Mouse (Mus musculus) forebrain, embryonic 12.5 days (tissue): ENCODE measurements around the gene B4galt2. TPM values are rescaled to one million over a fixed set of nuclear protein-coding genes. Genes with fewer than 3 reads are reported as not detected.

Source experiments
- ATAC-seq: fragments of 200-750 bp; cut with Nextera tagmentation; 2 replicates; pipeline ENCODE4 v1.8.0; 2017; ENCODE audit warnings: moderate TSS enrichment; ENCODE audit not compliant: low FRiP score
- H3K27ac ChIP-seq: fragments of 300-500 bp; sonication (generic); 2 replicates; pipeline ENCODE4 v1.5.1; 2016; ENCODE audit warnings: mild to moderate bottlenecking
- H3K27me3 ChIP-seq: fragments of 300-500 bp; sonication (generic); 2 replicates; pipeline ENCODE4 v1.6.1; 2016; ENCODE audit warnings: mild to moderate bottlenecking
- H3K36me3 ChIP-seq: fragments of 300-500 bp; sonication (generic); replicated peaks from 2 replicates; pipeline ENCODE4 v1.6.1; 2016; ENCODE audit warnings: mild to moderate bottlenecking
- H3K4me1 ChIP-seq: fragments of 300-500 bp; sonication (generic); 2 replicates; pipeline ENCODE4 v1.6.1; 2016
- H3K4me2 ChIP-seq: fragments of 300-500 bp; sonication (generic); 2 replicates; pipeline ENCODE4 v1.6.1; 2016; ENCODE audit warnings: mild to moderate bottlenecking, moderate library complexity
- H3K4me3 ChIP-seq: fragments of 300-500 bp; sonication (generic); replicated peaks from 2 replicates; pipeline ENCODE4 v1.5.1; 2016; ENCODE audit warnings: mild to moderate bottlenecking
- H3K9ac ChIP-seq: fragments of 300-500 bp; sonication (generic); 2 replicates; pipeline ENCODE4 v1.6.1; 2016; ENCODE audit warnings: mild to moderate bottlenecking
- H3K9me3 ChIP-seq: fragments of 300-500 bp; sonication (generic); 2 replicates; pipeline ENCODE4 v1.6.1; 2016
- WGBS: fragments of 180-500 bp; shearing (Covaris S2); methylation state at CpG from one replicate; pipeline ENCODE4 v1.1.7; 2016; 5-methylcytosine and 5-hydroxymethylcytosine counted together
- polyA plus RNA-seq: library from polyadenylated mRNA; unstranded; fragments of >200 nt; fragmentation: Nextera tagmentation; extraction: Ambion mirVana; gene quantifications from 2 replicates; pipeline ENCODE4 v1.2.1, GENCODE M21; 2016

The B4galt2 gene
- polyA plus RNA-seq, 1 experiment from 2014 or later = 36.4 TPM

DNA sequence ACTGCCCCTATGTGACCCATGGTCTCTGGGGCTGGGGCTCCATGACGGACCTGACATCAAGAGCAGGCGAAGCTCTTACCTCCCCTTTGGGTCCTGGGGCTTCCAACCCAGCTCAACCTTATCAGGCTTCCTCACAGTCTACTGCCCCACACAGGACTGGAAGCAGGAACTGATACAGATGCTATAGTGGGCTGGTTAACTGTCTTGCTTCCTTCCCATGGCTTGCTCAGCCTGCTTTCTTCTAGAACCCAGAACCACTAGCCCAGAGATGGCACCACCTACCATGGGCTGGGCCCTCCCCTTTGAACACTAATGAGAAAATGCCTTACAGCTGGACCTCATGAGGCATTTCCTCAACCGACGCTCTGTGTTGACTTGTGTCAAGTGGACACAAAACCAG, 34.1 kb upstream of the B4galt2 start:
- no peak overlapping the region for H3K27ac ChIP-seq
- no peak for ATAC-seq
- H3K4me1 ChIP-seq = peaks cover 26% of the 10 kb centered on the region
- no peaks in the 10 kb centered on the region for H3K27me3 ChIP-seq
- H3K9ac ChIP-seq = no peak overlapping the region
- H3K4me3 ChIP-seq = no peak overlapping the region
- no peaks in the 10 kb centered on the region for H3K36me3 ChIP-seq
- no peak overlapping the region for H3K4me2 ChIP-seq
- WGBS = 86% methylated on average over 4 of the region's 4 CpGs
- no peaks in the 10 kb centered on the region for H3K9me3 ChIP-seq

DNA sequence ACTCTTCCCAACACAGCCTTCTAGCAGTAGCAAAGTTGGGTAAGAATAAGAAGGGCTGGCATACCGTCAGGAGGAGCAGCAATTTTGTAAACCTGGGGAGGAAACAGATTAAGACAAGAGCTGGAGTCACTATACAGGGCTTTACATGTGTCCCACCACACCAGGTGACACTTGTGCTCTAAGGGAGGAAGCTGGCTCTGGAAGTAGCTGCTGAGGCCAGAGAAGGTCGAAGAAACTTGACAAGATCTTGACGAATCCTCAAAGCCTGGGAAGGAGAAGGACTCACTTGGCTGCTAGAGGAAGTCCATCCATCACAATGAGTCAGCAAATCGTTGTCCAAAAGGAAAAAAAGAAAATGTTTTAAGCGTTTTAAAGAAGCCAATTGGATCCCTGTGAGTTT, 33.1 kb upstream of the B4galt2 start:
- Histone ChIP-seq H3K4me1 (peaks cover 35% of the 10 kb centered on the region), H3K27ac (no peak overlapping the region), H3K4me2 (peak overlapping the region; percentile 100; the same call in 1 of the 2 replicates), H3K27me3 (no peaks in the 10 kb centered on the region), H3K9ac (no peak overlapping the region), H3K36me3 (peaks cover 10% of the 10 kb centered on the region), H3K4me3 (no peak overlapping the region), H3K9me3 (no peaks in the 10 kb centered on the region)
- ATAC-seq = no peak
- 91% methylated on average over 5 of the region's 5 CpGs for WGBS

DNA sequence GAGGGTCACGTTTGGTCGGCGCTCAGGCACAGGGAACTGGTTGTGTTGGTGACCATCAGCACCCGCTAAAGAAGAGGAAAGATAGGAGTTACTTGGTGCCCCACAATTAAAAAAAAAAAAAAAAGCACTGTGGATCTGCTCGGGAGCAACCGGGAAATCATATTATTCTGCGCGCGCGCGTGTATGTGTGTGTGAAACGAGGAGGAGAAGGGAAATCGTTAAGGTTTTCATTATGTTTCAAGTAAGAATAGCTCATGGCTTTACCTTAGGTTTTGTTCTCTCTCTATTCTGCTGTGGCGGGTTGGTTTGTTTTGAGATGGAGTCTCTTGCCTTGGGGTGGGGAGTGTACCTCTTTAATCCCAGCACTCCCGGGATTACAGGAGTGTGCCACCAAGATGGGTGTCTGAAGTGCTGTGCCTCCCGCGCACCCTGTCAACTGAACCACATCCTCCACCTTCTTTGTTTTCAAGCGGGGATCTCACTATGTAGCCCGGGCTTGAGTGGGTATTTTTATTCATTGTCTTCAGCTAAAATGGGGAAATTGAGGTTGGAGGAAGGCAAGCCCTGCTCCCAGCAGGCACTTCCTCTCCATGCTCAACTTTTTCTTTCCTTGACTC, 32.3 kb upstream of the B4galt2 start:
- Histone ChIP-seq H3K4me2 (peak overlapping the region; percentile 100), H3K9ac (peak overlapping the region; percentile 89), H3K27me3 (no peaks in the 10 kb centered on the region), H3K4me1 (peaks cover 40% of the 10 kb centered on the region), H3K27ac (no peak overlapping the region), H3K36me3 (peaks cover 17% of the 10 kb centered on the region), H3K9me3 (no peaks in the 10 kb centered on the region), H3K4me3 (peak overlapping the region; percentile 78)
- WGBS = 7% methylated on average over 19 of the region's 19 CpGs
- ATAC-seq = no peak

DNA sequence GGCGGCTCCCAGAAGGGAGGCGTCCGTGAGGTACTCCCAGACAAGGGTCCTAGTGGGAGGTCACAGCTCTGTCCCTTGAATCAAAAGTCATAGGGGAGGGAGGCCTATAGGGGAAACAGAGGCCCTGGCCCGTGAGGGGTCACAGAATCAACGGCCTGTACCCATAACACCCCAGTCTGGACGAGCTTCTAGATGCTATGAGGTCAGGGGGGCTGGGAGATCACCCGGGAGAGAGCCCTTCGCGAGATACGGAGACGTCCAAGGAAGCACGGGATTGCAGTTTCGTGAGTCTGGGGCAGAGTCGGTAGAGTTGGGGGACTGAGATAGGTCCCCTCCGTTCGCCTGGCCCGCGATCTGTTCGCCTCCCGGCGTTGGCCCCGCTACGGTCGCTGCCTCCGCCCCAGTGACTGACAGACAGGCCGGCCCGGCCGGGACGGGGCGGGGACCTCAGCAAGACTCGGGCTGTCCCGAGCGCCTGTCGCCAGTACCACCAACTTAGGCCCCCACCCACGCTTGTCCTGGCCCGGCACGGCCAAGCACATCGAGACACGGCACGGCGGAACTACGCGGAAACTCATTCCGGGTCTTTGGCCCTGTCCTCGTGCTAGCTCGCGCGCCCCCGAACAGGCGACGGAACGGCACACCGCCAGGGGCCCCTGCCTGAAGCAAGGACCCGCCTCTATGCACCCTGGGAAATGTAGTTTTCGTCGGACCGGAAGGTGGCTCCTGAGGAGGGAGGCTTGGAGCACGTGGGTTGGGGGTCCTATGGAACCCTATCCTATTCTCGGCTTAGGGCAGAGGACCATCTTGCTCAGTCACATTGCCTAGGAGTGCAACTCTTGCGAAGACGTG, 31.5 kb upstream of the B4galt2 start, which contains the start of gene Ipo13:
TSS of gene Ipo13 (minus strand) at position 409 of the 852 bp plus-strand sequence.
- H3K36me3 ChIP-seq = peaks cover 24% of the 10 kb centered on the region
- H3K4me3 ChIP-seq = peak within 1 kb of the TSS; percentile 78
- peaks cover 47% of the 10 kb centered on the region for H3K4me1 ChIP-seq
- peak within 1 kb of the TSS; percentile 89 for H3K9ac ChIP-seq
- no peaks in the 10 kb centered on the region for H3K27me3 ChIP-seq
- peak; percentile 97 for ATAC-seq
- WGBS = under 1% methylated on average over 61 of the region's 61 CpGs
- H3K9me3 ChIP-seq = no peaks in the 10 kb centered on the region
- peak within 1 kb of the TSS; percentile 100 for H3K4me2 ChIP-seq
- H3K27ac ChIP-seq = peak within 1 kb of the TSS; percentile 79

DNA sequence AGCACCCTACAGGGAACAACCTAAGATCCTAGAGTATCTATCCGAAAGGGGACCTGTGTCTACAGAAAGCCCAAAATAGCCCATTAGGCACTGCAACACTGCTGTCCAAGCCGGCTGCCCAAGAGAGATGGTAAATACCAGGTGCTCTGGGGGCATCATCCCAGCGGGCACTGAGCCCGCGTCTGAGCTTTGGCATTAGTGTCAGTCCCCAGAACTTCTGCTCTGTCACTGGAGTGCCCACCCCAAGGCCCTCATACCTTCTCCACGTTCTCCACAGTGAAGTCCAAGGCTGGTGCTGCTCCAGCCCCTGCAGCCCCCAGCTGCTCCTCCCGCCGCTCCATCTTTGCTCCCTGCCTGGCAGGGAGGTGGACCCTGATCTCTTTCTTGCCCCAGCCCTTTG, 30.7 kb upstream of the B4galt2 start:
- H3K4me2 ChIP-seq = peak overlapping the region; percentile 100
- H3K9ac ChIP-seq = peak overlapping the region; percentile 89
- H3K27ac ChIP-seq = no peak overlapping the region
- H3K27me3 ChIP-seq = no peaks in the 10 kb centered on the region
- ATAC-seq = no peak
- H3K4me1 ChIP-seq = peaks cover 55% of the 10 kb centered on the region
- WGBS = 19% methylated on average over 8 of the region's 8 CpGs
- H3K36me3 ChIP-seq = peaks cover 27% of the 10 kb centered on the region
- H3K9me3 ChIP-seq = no peaks in the 10 kb centered on the region
- peak overlapping the region; percentile 78 for H3K4me3 ChIP-seq

DNA sequence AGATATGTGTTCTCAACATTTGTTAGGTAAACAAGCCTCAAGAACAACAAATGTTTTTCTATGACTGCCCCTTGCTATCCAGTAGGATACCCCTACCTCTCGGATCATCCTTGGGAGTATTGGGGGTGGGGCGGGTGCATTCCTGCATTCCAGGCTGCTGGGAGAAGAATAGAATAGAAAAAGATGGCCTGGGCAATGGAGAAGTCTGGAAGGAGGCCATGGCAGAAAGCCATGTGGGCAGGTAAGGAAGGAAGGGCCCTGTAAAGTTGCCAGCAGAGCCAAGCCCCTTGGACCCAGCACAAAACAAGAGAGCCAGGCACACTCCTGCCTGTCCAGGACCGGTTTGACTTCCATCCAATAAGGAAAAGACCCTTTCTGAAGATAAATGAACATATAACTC, 30.1 kb upstream of the B4galt2 start:
- 65% methylated on average over 3 of the region's 3 CpGs for WGBS
- H3K9ac ChIP-seq = peak overlapping the region; percentile 89
- H3K4me1 ChIP-seq = peaks cover 61% of the 10 kb centered on the region
- H3K36me3 ChIP-seq = peaks cover 27% of the 10 kb centered on the region
- peak overlapping the region; percentile 78 for H3K4me3 ChIP-seq
- ATAC-seq = no peak
- no peaks in the 10 kb centered on the region for H3K27me3 ChIP-seq
- H3K4me2 ChIP-seq = peak overlapping the region; percentile 100
- no peaks in the 10 kb centered on the region for H3K9me3 ChIP-seq
- no peak overlapping the region for H3K27ac ChIP-seq

DNA sequence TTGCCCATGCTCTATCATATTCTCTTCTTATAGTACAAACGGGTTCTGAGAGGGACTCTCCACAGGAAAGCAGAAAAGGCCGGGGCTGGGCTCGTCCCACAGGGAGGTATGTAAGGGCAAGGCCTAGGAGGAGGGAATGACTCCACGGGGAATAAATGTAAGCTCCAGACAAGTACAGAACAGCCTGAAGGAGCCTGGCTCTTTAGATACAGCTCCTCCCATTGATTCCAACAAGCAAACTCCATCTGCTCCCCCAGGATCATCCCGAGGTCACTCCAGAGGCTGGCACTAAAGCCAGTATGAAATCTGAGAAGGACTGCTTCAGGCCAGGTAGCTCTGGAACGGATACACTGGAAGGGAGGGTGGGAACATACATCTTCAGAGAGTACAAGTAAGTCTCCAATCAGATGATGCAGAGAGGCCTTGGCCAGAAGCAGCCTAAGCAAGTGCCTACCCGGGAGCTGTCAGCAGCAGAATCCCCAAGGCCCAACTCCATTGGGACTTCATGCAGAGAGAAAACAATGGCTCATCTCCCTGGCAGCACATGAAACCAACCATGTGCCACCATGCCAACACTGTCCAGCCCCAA, 29.5 kb upstream of the B4galt2 start:
- Histone ChIP-seq H3K4me1 (peaks cover 67% of the 10 kb centered on the region), H3K27me3 (no peaks in the 10 kb centered on the region), H3K36me3 (peaks cover 28% of the 10 kb centered on the region), H3K9me3 (no peaks in the 10 kb centered on the region), H3K9ac (peak overlapping the region; percentile 89; the same call in 1 of the 2 replicates), H3K27ac (no peak overlapping the region), H3K4me2 (peak overlapping the region; percentile 100), H3K4me3 (peak overlapping the region; percentile 78; the same call in 1 of the 2 replicates)
- 80% methylated on average over 7 of the region's 7 CpGs for WGBS
- no peak for ATAC-seq

DNA sequence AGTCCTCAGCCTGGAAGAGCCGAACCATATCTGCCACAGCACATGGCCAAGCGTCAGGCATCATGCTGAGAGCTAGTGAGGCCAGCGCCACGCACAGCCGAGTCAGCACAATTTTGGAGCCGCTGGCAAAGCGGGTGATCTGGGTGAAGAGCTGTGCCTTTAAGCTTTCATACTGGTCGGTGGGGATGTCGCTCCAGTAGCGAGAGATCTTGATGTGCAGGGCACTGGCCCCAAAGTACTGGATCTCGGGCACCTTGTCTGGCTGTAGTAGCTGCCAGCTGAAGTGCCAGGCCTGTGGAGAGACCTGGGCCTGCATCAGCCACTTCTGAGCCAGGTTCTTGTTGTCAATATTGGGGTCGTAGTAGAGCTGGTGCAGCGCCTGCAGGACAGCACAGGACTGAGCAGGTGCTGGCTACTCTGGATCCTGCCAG, 28.9 kb upstream of the B4galt2 start:
- H3K36me3 ChIP-seq = peaks cover 29% of the 10 kb centered on the region
- no peak overlapping the region for H3K4me2 ChIP-seq
- no peaks in the 10 kb centered on the region for H3K27me3 ChIP-seq
- ATAC-seq = no peak
- no peak overlapping the region for H3K9ac ChIP-seq
- peaks cover 69% of the 10 kb centered on the region for H3K4me1 ChIP-seq
- no peaks in the 10 kb centered on the region for H3K9me3 ChIP-seq
- H3K4me3 ChIP-seq = no peak overlapping the region
- 0 out of 2 replicates have a peak overlapping the region, but pooled peaks have one; percentile 5 for H3K27ac ChIP-seq
- WGBS = 96% methylated on average over 13 of the region's 13 CpGs

DNA sequence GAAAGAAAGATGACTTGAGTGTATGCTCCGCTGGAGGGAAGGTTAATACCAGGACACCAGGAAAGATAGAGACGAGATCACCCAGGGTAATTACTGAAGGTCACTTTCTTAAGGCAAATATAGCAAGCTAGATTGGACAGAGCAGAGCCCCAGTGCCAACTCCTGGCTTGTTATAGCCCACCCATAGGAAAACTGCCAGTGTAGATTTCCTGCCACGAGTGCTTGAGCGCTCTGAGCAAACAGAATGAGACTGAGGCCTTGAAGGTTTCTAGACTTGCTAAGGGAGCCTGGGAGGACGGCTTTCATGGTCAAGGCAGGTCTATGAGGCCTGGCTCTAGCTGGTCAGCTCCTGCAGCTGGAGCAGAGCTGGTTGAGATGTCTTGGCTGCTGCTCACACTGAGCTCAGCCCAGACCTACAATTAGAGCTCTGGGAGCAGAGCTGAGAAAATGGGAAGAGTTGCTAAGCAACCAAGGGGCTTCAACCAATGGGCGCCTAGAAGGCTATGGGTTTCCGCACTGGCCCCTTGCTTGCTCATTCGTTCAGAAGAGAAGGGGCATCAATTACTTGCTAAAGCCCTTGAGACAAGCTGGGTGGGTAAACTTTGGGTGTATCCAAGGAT, 25.7 kb upstream of the B4galt2 start:
- WGBS = 63% methylated on average over 8 of the region's 8 CpGs
- peaks cover 58% of the 10 kb centered on the region for H3K4me1 ChIP-seq
- H3K36me3 ChIP-seq = peaks cover 56% of the 10 kb centered on the region
- peak; percentile 90 for ATAC-seq
- no peaks in the 10 kb centered on the region for H3K9me3 ChIP-seq
- H3K27ac ChIP-seq = peak overlapping the region; percentile 87
- no peaks in the 10 kb centered on the region for H3K27me3 ChIP-seq
- peak overlapping the region; percentile 14; the same call in 1 of the 2 replicates for H3K9ac ChIP-seq
- peak overlapping the region; percentile 6; the same call in 1 of the 2 replicates for H3K4me3 ChIP-seq
- peak overlapping the region; percentile 45 for H3K4me2 ChIP-seq

DNA sequence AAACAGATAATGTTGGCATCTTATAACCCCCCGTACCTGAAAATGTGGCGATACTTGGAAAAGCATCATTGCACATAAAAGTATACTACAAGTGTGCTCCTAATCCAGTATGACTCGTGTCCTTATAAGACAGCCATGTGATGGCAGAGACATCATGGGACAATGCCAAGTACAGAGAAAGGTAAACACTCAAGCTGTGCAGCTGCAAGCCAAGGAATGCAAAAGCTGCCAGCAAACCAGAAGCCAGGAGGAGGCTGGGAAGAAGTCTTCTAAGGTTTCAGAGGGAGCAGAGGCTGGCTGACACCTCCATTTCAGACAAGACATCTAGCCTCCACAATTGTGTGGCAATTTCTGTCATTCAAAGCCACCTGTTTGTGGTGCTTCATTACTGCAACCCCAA, 22.9 kb upstream of the B4galt2 start:
- 95% methylated on average over 3 of the region's 3 CpGs for WGBS
- H3K4me3 ChIP-seq = no peak overlapping the region
- no peaks in the 10 kb centered on the region for H3K27me3 ChIP-seq
- peaks cover 32% of the 10 kb centered on the region for H3K4me1 ChIP-seq
- no peak overlapping the region for H3K27ac ChIP-seq
- no peaks in the 10 kb centered on the region for H3K9me3 ChIP-seq
- no peak for ATAC-seq
- no peak overlapping the region for H3K4me2 ChIP-seq
- no peak overlapping the region for H3K9ac ChIP-seq
- H3K36me3 ChIP-seq = peaks cover 72% of the 10 kb centered on the region

DNA sequence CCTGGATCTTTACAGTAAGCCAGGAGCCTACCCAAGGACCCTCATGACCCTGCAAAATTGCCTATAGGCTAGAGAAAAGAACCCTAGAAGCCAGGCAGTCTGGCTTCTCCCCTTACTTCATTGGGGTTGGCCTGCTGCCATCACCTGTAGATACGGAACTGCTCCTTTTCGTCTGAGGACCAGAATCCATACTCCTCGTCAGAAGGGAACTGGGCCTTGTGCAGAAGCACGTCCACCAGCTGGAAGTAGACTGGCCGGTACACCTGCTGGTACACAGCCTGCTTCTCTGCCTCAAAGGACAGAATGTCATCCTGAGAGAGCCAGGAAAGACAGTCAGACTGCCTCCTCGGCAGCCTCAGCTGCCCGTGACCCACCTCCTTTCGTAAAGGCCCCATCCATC, 21.5 kb upstream of the B4galt2 start:
- H3K4me3 ChIP-seq = no peak overlapping the region
- H3K9ac ChIP-seq = no peak overlapping the region
- no peaks in the 10 kb centered on the region for H3K9me3 ChIP-seq
- H3K27ac ChIP-seq = no peak overlapping the region
- WGBS = 91% methylated on average over 8 of the region's 8 CpGs
- H3K27me3 ChIP-seq = no peaks in the 10 kb centered on the region
- H3K36me3 ChIP-seq = peaks cover 74% of the 10 kb centered on the region
- H3K4me1 ChIP-seq = peaks cover 21% of the 10 kb centered on the region
- no peak for ATAC-seq
- no peak overlapping the region for H3K4me2 ChIP-seq

DNA sequence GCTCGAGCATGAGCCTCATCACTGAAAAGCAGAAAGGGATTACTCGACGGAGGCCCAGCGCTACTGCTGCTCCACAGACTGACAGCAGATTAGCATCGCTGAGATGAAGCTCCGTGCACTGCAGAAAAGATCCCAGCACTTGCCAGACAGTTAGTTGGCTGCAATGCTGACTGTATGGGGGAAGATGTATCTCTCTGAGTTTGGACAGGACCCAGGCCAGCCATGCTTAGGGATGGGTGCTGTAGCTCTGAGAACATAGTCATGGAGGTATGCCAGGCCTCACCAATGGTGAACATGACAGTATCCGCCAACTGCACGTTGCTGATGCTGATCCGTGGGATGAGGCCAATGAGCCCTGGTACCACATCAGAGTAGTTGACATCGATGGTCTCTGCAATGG, 20.8 kb upstream of the B4galt2 start:
- peaks cover 15% of the 10 kb centered on the region for H3K4me1 ChIP-seq
- H3K4me3 ChIP-seq = no peak overlapping the region
- H3K4me2 ChIP-seq = no peak overlapping the region
- no peaks in the 10 kb centered on the region for H3K9me3 ChIP-seq
- H3K27ac ChIP-seq = no peak overlapping the region
- ATAC-seq = no peak
- no peaks in the 10 kb centered on the region for H3K27me3 ChIP-seq
- no peak overlapping the region for H3K9ac ChIP-seq
- H3K36me3 ChIP-seq = peaks cover 78% of the 10 kb centered on the region
- 92% methylated on average over 10 of the region's 10 CpGs for WGBS
